Mouse (Mus musculus): Measurements from ENCODE around the gene Rgma. TPM values are rescaled to one million over a fixed set of nuclear protein-coding genes. Genes with fewer than 3 reads are reported as not detected.

Rgma gene
- polyA plus RNA-seq (2015; fragmentation: Nextera tagmentation; extraction: Ambion mirVana), result 4.7 and 5.5 TPM in 2 replicates

GRCm38 (mm10) chr7:73375257-73376100 lies at the start of gene Rgma:
Rgma (plus strand) TSS chr7:73375509.

Other genes with a start within 250 kb of the Rgma start
- gene Chd2, start 166.3 kb downstream of the Rgma start, polyA plus RNA-seq (2015; fragmentation: Nextera tagmentation; extraction: Ambion mirVana), result 19.9 and 27.4 TPM in 2 replicates

Data from adrenal gland, postnatal 0 days (tissue).